Mouse (Mus musculus): Measurements from ENCODE around the gene Gtf2h4.
A peak's percentile ranks its signal among the peaks of the same experiment; 100 is the strongest.

The Gtf2h4 gene

DNA sequence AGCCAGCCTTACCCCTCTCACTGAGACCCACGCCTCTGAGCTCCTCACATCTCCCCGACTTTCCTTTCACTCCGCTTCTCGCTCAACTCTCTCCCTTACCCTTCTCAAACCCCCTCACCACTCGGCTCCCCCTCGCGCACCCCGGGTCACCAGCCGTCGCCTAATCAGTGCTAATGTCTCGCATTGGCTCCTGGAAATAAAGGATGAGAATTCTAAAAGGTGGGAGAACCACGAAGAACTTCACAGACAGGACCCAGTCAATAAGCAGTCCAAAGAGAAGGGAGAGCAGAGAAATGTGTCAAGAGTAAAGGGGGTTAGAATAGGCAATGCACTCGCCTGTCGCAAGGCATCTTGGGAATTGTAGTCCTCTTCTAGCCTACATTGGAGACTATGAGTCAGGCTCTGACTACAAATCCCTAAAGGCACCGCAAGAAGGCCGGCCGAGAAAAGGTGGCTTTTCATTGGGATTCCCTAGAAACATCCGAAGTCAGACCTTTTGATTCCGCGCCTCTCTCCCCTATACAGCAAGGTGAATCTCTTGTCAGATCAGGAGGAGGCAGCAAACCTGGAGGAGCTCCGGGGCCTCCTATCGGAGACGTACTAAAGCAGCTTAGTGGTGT is at the start of gene Gtf2h4:
TSS of gene Gtf2h4 (minus strand) at position 324 of the 620 bp plus-strand sequence.
- DNase-seq: peak; percentile 94

DNA sequence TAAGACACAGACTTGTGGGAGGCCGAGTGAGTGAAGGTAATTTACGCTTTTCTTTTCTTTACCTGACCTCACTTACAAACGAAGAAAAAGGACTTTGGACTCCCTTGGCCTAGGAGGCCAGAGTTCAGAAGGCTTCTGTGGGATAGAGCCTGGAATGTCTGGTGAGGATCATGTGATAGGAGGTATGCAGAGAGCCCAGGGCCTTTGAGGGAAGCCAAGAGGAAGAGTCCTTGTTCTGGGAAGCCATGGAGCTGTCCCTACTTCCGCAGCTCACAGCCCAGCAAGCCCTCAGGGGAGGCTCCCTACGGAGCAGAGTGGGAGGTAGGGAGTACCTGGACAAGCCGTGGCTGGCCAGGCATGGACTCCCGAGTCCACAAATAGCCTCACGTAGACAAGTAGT is 48.1 kb upstream of the Gtf2h4 start:
- no peak for DNase-seq

DNA sequence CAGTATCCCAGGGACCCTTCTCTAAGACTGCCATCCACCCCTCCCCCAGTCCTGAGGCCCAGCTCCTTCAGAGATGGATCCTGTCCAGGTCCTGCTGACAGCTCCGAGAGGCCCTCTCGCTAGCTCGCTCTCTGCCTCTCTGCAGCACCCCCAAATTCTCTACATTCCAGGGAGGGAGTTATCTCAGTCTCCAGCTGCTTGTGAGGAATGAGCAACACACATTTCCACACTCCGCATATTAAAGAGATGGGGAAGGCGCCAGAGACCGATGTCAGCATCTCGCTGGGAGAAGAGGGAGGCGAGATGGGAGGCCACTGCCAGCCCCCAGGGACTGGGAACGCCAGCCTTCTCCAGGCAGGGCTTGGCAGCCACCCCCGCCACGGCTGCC is 46.8 kb upstream of the Gtf2h4 start:
- DNase-seq: peak; percentile 62

DNA sequence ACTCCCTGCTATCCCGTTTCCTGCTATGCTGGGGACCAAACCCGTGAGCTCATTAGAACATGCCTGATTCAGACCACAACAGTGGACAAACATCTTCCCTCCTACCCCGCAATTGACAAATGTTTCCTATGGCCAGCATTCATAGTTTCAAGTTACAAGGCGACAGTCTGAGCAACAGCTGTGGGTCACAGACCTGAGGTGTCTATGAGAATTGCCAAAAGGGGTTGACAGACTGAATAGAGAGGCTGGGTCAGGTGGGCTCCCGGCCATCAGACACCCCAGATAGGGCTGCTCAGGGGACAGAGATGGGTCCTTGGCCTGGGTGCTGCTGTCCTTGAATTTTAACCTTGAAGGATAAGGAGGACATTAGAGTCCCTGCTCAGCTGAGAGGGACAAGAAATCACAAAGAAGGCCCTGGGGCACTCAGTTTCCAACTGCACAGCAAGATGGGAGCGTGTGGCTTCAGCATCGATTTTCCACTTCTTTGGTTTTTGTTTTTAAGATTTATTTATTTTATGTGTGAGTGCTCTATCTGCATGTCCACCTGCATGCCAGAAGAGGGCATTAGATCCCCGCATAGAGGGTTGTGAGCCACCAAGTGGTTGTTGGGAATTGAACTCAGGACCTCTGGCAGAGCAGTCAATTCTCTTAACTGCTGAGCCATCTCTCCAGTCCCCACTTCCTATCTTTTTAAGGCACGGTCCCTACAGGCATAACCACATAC is 46.2 kb upstream of the Gtf2h4 start:
- no peak for DNase-seq

DNA sequence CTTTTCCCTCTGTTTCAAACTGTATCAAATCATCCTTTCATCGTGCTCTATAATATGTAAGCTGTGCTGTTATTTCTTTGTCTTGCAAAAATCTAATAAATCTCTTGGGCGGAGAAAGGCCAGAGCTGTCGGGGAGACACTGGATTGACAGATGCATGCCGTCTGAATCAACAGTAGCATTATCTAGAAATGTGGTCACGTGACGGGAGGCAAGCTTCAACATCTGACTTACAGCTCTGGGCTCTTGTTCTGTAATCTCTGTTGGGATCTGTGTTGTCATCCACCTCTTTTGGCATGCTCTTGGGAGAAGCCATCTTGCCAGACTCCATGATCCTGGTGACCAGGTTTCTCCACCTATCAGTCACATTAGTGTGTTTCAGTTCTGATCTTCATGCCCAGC is 43.5 kb upstream of the Gtf2h4 start:
- DNase-seq: no peak

DNA sequence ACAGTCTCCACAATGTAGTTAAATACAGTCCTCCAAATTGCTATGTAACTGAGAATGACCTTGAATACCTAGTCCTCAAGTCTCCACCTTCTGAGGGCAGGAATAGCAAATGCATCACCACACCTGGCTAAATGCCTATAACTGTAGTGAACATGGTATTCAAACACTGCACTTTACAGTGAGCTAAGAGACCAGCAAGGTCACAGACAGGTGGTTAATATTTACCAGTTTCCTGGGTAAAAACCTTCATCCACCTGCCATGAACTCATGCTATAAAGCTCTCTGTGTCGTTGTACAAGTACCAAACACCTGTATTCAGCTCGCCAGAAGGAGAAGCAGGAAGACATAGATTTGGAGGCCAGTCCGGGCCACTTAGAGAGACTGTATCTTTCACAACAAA is 42.6 kb upstream of the Gtf2h4 start:
- no peak for DNase-seq

DNA sequence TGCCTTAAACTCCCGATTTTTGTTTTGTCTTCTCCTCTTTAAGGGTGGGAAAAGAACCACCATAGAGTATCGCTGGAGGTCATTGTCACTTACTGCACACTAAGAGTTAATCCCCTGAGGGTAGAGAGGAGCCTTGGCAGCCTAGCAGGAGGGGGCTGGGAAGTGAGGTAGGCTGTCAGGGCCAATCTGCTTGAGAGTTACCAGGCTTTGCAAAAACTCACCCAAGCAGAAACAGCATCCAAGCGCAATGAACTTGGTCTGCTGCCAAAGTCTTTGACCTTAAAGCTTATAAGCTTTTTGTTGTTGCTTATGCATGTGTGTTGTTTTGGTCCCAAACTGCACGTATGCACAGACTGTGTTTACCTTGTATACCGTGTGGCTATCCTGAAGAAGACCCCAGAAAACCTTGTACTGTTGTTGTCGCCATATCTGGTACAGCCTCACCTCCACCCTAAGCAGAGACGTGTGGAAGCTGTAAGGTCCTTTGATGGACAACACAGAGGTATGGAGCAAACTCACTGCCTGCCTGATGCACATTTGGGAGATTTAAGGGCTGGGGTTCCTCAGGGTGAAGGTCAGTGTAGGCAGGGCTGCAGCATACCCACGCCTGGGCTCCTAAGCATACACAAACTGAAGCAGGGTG is 37.3 kb upstream of the Gtf2h4 start:
- no peak for DNase-seq

DNA sequence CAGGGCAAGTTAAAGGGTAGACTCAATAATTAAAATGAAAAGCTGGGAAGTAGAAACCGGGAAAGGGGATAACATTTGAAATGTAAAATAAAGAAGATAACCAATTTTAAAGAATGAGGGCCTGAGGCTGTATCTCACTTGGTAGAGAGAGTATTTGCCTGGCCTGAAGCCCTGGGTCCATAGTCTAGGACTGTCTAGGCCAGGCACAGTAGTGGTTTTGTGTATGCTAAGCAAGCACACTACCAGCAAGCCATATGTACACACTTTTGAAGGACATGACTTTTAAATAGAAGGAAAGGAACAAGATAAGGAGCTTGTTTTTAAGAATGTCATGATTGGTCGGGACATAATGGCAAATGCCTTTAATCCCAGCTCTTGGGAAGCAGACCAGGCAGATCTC is 35.1 kb upstream of the Gtf2h4 start:
- DNase-seq: no peak

DNA sequence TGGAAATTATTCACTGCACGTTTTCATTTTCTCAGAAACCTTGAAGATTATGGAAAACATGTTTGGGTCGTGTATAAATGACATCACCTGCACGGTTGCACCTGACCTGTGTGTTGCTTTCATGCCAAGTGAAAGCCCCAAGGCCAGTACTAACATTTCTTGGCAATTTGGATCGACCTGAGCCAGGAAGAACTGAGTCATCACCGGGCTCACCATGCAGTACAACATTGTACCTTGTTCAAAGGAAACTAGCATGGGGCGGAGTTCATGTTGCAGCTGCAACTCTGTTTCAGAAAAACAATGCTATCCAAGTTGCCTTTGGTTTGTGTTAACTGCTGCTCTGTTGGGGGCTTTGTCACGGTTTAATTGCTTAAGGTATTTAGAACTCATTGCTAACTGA is 34.4 kb upstream of the Gtf2h4 start:
- no peak for DNase-seq

DNA sequence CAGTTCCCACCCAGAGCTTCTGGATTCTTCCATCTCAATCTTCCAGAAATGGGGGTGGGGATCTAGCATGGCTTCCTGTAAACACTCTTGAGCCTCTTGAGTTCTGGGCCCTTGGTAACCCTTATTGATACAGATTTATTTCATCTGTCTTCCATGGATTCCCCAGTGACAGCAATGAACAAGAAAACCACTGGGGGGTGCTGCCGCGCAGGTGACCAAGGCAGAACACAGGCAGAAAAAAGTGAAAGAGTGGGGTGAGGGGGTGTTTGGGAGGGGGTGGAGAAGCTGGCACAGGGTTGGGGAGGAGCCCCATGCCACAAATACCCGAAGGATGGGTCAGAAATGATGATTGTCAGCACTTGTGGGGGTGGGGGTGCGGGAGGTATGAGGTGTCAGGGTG is 32.3 kb upstream of the Gtf2h4 start:
- DNase-seq: no peak

DNA sequence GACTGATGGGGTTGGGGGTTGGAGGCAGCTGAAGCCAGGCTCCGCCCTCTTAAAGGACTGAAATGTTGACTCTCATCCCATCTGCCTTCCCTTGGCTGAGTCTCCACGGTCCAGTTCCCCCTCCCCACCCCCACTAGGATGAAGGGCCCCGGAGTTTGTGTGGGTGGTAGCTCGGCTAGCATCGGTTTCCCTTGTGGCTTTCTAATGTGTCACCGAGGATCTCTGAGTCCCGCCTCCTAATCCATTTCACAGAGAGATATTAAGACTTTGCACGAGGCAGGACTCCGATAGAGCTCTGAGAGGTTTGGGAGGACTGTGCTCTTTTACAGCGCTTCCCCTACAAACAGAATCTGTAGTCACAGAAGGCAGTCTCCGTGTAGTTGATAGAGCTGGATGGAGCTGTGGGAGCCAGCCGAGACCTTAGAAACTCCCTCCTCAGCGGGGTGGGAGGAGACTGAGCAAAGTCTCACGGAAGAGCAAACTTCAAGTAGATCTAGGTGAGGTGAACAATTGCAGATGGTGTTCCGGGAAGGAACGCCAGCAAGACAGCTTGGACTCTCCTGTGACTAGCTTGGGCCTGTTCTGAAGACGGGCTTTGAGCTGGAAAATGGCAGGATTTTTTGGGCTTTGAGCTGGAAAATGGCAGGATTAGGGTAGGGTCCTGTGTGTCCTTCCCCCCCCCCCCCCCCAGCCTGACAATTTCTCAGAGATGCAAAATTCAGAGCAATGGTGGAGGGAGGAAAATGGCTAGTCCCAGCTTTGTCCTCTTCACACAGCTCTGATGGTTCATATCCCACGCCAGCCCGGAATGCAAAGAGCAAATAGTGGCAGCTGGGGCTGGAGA is 31.3 kb upstream of the Gtf2h4 start, which contains the start of gene Ddr1:
TSS of gene Ddr1 (minus strand) at position 1 of the 844 bp plus-strand sequence.
- peak; percentile 53 for DNase-seq

DNA sequence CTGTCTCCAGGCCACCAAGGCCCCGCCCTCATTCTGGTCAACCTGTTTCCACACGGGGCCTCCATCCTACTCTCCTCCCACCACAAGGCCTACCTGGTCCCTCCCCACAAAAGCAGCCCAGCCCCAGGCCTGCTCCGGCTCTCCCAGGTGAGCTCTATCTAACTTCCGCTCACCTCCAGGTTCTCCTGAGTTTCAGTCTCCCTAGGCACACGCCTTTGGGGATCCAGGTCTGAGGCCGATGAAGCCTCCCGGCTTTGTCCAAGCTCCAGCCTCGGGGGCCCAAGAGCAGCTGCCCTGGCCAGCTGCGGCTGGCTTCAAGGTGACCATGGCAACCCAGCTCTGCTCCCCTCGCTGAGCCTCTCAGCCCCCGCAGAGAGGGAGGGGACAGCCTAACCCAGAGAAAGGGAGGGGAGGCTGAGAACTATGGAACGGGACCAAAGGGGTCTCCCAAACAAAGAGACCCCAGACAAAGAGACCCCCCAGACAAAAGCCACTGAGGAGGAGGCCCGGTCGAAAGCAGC is 30.3 kb upstream of the Gtf2h4 start:
- DNase-seq: no peak

DNA sequence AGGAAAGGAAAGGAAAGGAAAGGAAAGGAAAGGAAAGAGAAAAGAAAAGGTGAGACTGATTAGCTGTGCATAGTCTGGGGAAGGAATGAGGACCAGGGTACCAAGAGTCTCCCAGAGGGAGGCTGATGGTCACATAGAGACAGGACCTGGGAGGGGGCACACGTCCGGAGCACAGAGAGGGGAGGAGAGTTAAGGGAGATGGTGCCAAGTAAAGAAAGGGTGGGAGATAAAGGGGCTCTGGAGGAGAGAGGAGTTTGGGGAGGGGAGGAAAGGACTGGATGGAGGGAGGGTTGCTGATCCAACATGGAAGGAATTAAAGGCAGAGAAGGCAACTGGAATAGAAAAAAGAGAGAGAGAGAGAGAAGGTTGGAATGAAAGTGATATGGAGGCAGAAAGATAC is 29.5 kb upstream of the Gtf2h4 start:
- no peak for DNase-seq

DNA sequence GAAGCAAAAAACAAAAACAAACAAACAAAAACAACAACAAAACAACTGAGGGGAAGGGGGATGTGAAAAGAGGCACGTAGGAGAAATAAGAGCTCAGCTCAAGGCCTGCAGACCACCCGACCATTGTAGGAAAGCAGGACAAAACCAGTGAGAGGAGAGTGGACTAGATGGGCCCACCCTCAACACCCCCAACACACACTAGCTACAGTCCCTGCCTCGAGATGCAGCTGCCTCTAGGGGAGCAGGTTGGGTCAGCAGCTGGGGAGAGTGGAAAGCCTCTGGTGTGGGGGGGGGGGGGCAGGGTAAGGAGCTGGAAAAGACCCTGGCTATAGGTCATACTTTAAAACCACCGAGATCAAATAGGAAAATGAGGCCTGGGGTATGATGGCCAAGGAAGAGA is 29.1 kb upstream of the Gtf2h4 start:
- DNase-seq: no peak

DNA sequence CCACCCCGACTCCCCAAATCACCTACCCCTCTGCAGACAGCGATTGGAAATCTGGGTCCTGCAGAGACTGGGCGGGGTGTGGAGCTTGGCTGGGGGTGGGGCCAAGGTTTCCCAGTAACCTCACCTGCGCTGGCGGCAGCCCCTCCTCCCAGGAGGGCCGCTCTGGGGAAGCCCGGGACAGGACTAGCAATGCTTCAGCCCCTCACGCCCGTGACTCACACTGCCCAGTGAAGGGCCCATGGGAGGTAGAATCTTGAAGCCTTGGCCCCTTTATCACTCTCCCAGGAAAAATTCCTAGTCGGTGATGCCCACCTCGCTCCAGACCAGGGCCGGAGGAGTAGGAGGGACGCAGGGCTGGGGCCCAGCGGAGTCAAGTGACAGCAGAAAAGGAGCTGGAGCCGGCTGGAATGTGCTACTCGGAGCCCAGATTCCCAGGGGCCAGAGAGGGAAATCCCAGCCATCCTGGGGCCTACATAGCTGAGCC is 28.5 kb upstream of the Gtf2h4 start:
- DNase-seq: no peak

DNA sequence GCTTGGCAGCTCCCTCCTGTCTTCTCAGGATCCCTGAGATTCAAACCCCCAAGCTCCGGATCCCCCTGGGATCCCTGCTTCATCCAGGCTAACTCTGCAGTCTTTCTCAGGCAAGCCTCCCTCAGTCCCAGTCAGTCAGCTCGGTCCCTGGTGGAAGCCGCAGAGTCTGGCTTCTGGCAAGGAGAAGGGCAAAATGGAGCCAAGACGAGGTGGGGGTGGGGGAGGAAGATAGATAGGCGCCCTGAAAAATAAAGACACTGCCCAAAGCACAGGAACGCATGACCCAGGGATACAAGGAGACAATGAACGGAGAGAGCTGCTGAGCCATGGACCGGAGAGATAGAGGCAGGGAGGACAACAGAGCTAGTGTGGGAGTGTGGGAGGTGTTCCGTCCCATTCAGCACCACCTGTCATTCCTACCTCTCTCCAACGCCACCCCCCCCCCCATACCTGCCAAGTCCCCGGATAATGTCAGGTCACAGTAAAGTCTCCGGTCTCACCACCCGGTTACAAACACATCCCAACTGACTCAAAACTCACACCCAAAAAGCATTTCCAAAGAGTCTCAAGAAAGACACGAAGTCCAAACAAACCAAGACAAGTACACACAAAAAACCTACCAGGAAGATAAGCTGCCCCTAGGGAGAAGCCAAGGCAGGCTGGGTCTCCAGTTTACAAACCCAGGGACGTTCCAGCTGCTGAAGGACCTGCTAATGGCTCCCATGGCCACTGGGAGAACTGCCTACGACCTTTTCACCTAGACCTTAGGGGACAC is 27.9 kb upstream of the Gtf2h4 start:
- DNase-seq: no peak

DNA sequence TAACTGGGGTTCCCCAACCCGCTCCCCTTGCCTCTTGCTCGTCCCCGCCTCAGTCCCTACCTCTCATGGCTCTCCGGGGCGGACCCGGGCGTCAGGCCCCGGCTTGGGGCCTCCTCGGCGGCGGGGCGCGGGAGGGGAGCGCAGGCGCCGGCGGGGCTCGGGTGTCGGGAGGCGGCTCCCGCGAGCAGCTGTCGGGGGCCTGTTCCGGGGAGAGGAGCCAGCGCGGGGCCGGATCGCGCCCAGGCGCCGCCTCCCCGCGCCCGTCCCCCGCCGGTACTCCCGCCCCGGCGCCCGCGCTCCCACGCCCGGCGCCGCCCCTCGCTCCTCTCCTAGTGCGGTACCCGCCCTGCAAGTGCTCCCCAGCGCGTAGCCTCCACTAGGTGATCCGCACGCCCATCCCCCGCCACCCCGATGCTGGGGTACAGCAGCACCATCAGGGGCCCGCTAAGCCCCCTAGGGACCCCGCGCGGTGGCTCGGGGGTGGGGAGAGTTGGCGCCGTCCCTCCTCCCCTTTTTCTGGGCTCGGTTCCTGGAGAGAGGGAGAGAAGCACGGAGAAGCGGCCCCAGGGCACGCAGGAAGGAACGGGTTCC is 26.9 kb upstream of the Gtf2h4 start:
- DNase-seq: peak; percentile 88

DNA sequence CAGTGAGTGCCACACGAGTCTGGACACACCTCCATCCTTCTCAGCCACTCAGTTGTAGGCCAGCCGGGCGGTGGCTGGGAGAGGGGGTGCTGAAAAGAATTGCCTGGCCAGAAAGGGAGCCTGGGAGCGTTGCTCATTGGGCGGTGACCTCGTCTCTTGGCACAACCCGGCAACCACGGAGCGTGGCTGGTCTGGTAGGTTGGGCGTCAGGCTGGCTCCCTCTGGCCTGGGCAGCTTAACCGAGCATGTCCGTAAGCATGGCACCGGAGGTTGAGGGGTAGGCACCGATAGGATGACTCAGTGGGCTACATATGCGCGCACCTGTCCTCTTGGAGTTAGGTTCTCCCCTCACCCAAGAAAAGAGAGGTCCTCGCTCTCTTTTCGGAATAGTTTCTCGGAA is 26.4 kb upstream of the Gtf2h4 start:
- peak; percentile 77 for DNase-seq

DNA sequence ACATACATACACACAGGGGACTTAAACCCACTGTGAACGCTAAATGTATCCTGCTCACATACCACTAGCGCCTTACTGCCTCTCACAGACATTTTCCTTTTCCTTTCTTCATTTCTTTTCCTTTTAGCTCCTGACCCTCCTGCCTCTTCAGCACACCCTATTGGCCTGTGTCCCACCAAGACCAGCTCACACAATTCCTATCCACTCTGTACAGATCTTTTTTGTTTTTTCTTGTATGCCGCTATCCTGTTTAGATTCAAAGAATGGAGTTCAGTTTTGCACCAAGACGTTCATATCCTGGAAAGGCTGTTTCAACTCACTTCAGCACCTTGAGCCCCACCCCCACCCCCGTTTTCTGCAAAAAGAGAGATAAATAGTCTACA is 25.0 kb upstream of the Gtf2h4 start:
- no peak for DNase-seq

DNA sequence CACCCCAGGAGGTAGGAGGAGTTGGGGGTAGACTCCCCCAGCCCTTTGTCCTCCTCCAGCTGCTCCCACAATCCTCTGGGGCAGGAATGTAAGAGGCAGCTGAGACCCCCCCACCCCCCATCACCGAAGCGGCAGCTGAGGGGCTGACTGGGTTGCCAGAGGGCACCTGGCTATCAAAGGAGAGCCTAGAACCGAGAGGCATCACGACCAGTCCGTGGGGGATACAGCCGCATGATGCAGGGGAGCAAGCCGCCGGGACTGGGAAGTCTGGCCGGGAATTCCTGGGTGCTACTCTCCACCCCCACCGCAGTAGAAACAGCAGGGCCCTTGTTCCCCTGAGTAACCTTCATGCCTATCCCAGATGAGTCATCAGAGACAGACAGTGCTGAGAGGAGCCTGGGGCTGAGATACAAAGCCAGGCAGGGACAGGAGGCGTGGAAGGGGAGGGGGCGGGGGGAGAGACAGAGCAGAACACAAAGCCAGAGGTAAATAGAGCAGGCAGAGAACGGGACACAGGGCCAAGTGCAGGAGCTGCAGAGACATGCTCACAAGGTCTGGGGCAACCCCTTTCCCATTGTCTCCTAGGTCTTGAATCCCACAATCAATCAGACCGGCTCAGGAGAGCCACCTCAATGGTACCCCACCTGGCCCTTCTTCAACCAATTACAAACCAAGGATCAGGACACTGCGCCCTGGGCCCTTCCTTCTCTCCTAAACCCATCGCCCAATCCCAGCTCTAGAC is 24.4 kb upstream of the Gtf2h4 start:
- peak; percentile 78 for DNase-seq

DNA sequence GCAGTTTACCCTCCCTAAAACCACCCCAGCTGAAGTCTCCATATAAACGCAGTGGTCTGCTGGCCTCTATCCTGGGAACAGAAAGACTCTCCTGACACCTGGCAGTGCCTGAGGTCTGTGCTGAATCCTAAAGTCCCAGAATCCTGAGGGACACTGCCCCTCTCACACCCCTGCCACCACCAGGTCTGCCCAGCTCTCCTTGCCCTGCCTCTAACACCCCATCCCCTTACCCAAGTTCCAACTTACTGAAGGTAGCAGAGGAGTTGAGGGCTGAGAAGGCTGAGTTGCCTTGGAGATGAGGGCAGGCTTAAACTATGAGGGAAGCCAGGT is 23.9 kb upstream of the Gtf2h4 start:
- DNase-seq: no peak
